Mouse (Mus musculus) liver, embryonic 14.5 days (tissue): ENCODE results near the gene Agps.

Experiments used
- CTCF ChIP-seq: IDR thresholded peaks from 2 replicates; pipeline ENCODE4 v1.5.1; 2016; ENCODE audit warnings: antibody characterized with exemption, low read depth, control low read depth
- EP300 ChIP-seq: IDR thresholded peaks from 2 replicates; pipeline ENCODE4 v1.6.1; 2016; ENCODE audit warnings: antibody characterized with exemption, low read depth

DNA sequence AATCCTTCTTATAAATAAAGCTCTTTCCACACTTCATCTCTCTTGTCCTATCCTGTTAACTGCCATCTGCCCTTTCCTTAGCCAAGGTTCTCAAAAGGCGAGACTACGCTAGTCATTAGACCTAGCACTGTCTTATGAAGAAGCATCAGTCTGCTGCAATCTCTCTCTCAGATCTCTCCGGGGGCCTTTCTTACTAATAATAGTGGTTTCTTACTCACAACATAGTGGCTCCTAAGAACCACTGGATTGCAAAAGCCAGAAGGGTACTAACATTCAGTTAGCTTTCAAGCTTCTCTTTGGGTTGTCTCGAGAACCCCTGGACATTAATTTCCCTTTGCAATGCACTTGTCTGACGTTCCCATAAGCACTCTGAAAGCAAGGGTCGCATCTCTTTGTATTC lies 26.2 kb upstream of the Agps start:
- no peak for TF ChIP-seq CTCF
- TF ChIP-seq EP300 = no peak
